Mouse (Mus musculus): ENCODE data around the gene Gpr26. TPM values are rescaled to one million over a fixed set of nuclear protein-coding genes. Genes with fewer than 3 reads are reported as not detected.

Gpr26 gene
- total and polyA plus RNA-seq, 3 experiments: not detected

DNA sequence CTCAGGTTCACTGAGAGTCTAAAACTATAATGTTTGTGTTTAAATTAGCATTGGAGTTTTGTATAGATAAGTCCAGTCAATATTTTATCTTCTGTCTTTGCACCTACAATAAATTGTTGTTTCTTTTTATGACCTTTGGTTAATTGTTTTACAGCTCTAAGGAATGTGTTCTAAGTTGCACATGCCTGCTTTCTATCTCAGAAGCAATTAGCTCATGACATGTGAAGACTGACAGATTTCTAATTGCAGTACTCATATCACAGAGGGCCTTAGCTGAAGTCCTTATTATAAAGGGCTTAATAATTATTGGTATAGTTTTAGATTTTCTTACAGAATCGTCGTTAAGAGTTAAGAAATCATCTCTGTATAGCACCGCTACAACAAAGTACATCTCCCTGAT is 49.7 kb downstream of the Gpr26 start:
- H3K4me3 ChIP-seq (replicated peaks in 1 of 3; ENCODE audit: low read depth in 2 of 3, low read length in 2 of 3, poor library complexity in 1 of 3): no peak overlapping the region
- DNase-seq (ENCODE audit: extremely low read depth): no peak
- H3K4me2 ChIP-seq (ENCODE audit: insufficient read depth, low read depth, poor library complexity, severe bottlenecking): no peak overlapping the region
- in situ Hi-C loops (cut with MboI; ENCODE audit: low pct_ligation_motif_present, low pct_unique_long_range_greater_than_20kb, low sequenced_read_pairs): no loop called here
- dilution Hi-C loops (cut with MboI; ENCODE audit: extremely low pct_ligation_motif_present, extremely low pct_unique_long_range_greater_than_20kb, low sequenced_read_pairs): no loop called here
- H3K4me1 ChIP-seq (ENCODE audit: control insufficient read depth in 1 of 2, insufficient read depth in 2 of 2): no peaks in the 10 kb centered on the region
- H3K9ac ChIP-seq (ENCODE audit: insufficient read depth, low read depth): no peak overlapping the region
- H3K27me3 ChIP-seq (replicated peaks): peaks cover 62% of the 10 kb centered on the region
- no peak overlapping the region for H3K27ac ChIP-seq (ENCODE audit: insufficient read depth, low read depth)
- peaks cover 4% of the 10 kb centered on the region for H3K9me3 ChIP-seq (replicated peaks; ENCODE audit: low read length)
- TF ChIP-seq USF1 (IDR thresholded peaks at IDR 0.05; ENCODE audit: low read depth, low read length): no peak
- no peak for TF ChIP-seq EP300 (IDR thresholded peaks at IDR 0.05; ENCODE audit: low read length)
- no peak for TF ChIP-seq POLR2A (IDR thresholded peaks at IDR 0.05; ENCODE audit: low read depth, low read length)
- TF ChIP-seq ZNF384 (IDR thresholded peaks at IDR 0.05; ENCODE audit: low read depth, low read length): no peak
- no peak for TF ChIP-seq UBTF (IDR thresholded peaks at IDR 0.05; ENCODE audit: low read depth, low read length)
- no peak for TF ChIP-seq MAZ (IDR thresholded peaks at IDR 0.05; ENCODE audit: low read depth, low read length)
- no peak for TF ChIP-seq NELFE (IDR thresholded peaks at IDR 0.05; ENCODE audit: low read depth, low read length)
- TF ChIP-seq BHLHE40 (IDR thresholded peaks at IDR 0.05; ENCODE audit: low read depth, low read length): no peak
- TF ChIP-seq ETS1 (conservative IDR thresholded peaks at IDR 0.05; ENCODE audit: low read depth, low read length): no peak
- TF ChIP-seq NRF1 (IDR thresholded peaks at IDR 0.05; ENCODE audit: low read depth, low read length): no peak
- no peak for TF ChIP-seq MXI1 (IDR thresholded peaks at IDR 0.05; ENCODE audit: low read depth, low read length)
- no peak for TF ChIP-seq CHD2 (IDR thresholded peaks at IDR 0.05; ENCODE audit: low read length)
- no peak for TF ChIP-seq TBP (conservative IDR thresholded peaks at IDR 0.05; ENCODE audit: low read depth, low read length)
- TF ChIP-seq MYC (IDR thresholded peaks at IDR 0.05; ENCODE audit: low read depth, low read length): no peak
- no peak for TF ChIP-seq SIN3A (IDR thresholded peaks at IDR 0.05; ENCODE audit: low read length)
- no peaks in the 10 kb centered on the region for H3K79me2 ChIP-seq (replicated peaks; ENCODE audit: control insufficient read depth, extremely low read depth, insufficient read depth, poor library complexity, severe bottlenecking)
- H3K36me3 ChIP-seq (replicated peaks in 1 of 2; ENCODE audit: control insufficient read depth in 1 of 2, insufficient read depth in 1 of 2, low read length in 1 of 2): no peaks in the 10 kb centered on the region

DNA sequence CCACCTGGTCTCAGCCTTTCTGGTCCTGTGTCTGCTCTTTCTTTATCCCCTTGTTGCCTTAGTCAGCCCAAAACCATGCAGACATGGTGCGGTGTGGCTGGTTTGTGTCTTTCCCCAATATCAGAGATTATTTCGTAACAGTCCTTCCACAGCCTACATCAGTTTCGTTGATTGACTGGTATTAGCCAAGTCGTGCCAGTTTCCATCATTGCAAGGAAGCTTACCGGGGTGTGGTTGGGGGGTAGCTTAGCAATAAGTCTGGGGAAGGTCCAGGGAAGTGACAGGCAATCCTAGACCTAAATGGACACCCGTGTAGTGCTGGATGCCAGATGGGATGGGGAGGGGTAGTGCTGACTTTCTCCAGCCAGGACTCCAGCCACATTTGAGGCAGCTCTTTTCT is 59.3 kb downstream of the Gpr26 start:
- Histone ChIP-seq H3K4me1 (ENCODE audit: control insufficient read depth in 1 of 2, insufficient read depth in 2 of 2) (no peaks in the 10 kb centered on the region), H3K9ac (ENCODE audit: insufficient read depth, low read depth) (no peak overlapping the region), H3K4me2 (ENCODE audit: insufficient read depth, low read depth, poor library complexity, severe bottlenecking) (no peak overlapping the region), H3K79me2 (replicated peaks; ENCODE audit: control insufficient read depth, extremely low read depth, insufficient read depth, poor library complexity, severe bottlenecking) (no peaks in the 10 kb centered on the region), H3K4me3 (replicated peaks in 1 of 3; ENCODE audit: low read depth in 2 of 3, low read length in 2 of 3, poor library complexity in 1 of 3) (no peak overlapping the region), H3K27ac (ENCODE audit: insufficient read depth, low read depth) (no peak overlapping the region), H3K9me3 (replicated peaks; ENCODE audit: low read length) (no peaks in the 10 kb centered on the region), H3K27me3 (replicated peaks) (peaks cover 71% of the 10 kb centered on the region), H3K36me3 (replicated peaks in 1 of 2; ENCODE audit: control insufficient read depth in 1 of 2, insufficient read depth in 1 of 2, low read length in 1 of 2) (no peaks in the 10 kb centered on the region)
- TF ChIP-seq BHLHE40 (IDR thresholded peaks at IDR 0.05; ENCODE audit: low read depth, low read length) (no peak), ZNF384 (IDR thresholded peaks at IDR 0.05; ENCODE audit: low read depth, low read length) (no peak), UBTF (IDR thresholded peaks at IDR 0.05; ENCODE audit: low read depth, low read length) (no peak), USF1 (IDR thresholded peaks at IDR 0.05; ENCODE audit: low read depth, low read length) (no peak), SIN3A (IDR thresholded peaks at IDR 0.05; ENCODE audit: low read length) (no peak), NELFE (IDR thresholded peaks at IDR 0.05; ENCODE audit: low read depth, low read length) (no peak), IRF4 (IDR thresholded peaks at IDR 0.05; ENCODE audit: low read depth, low read length) (no peak), USF2 (conservative IDR thresholded peaks at IDR 0.05; ENCODE audit: low read depth, low read length) (no peak), PAX5 (IDR thresholded peaks at IDR 0.05; ENCODE audit: low read length) (no peak), JUN (IDR thresholded peaks at IDR 0.05; ENCODE audit: insufficient read depth, low read depth, low read length) (no peak), CHD1 (IDR thresholded peaks at IDR 0.05; ENCODE audit: low read depth, low read length) (no peak), ETS1 (conservative IDR thresholded peaks at IDR 0.05; ENCODE audit: low read depth, low read length) (no peak), KAT2A (IDR thresholded peaks at IDR 0.05; ENCODE audit: insufficient replicate concordance, low read length) (no peak), ZKSCAN1 (IDR thresholded peaks at IDR 0.05; ENCODE audit: borderline replicate concordance, low read depth, low read length) (no peak), MAZ (IDR thresholded peaks at IDR 0.05; ENCODE audit: low read depth, low read length) (no peak), MAFK (IDR thresholded peaks at IDR 0.05; ENCODE audit: insufficient replicate concordance, low read length) (no peak), MEF2A (IDR thresholded peaks at IDR 0.05; ENCODE audit: borderline replicate concordance, low read depth, low read length) (no peak), CTCF (conservative IDR thresholded peaks at IDR 0.05 in 1 of 2, IDR thresholded peaks at IDR 0.05 in 1 of 2; ENCODE audit: low read depth in 2 of 2, low read length in 2 of 2) (no peak)
- no peak for DNase-seq (ENCODE audit: extremely low read depth)
- in situ Hi-C loops (cut with MboI; ENCODE audit: low pct_ligation_motif_present, low pct_unique_long_range_greater_than_20kb, low sequenced_read_pairs) (no loop called here), dilution Hi-C loops (cut with MboI; ENCODE audit: extremely low pct_ligation_motif_present, extremely low pct_unique_long_range_greater_than_20kb, low sequenced_read_pairs) (no loop called here)

Data from CH12.LX (cell line).